Mouse (Mus musculus): ENCODE measurements around the gene Dvl1. TPM values are rescaled to one million over a fixed set of nuclear protein-coding genes. Genes with fewer than 3 reads are reported as not detected.
A peak's percentile ranks its signal among the peaks of the same experiment; 100 is the strongest.

Gene Dvl1
- polyA plus RNA-seq, 1 experiment from 2014 or later: 83.6 TPM

DNA sequence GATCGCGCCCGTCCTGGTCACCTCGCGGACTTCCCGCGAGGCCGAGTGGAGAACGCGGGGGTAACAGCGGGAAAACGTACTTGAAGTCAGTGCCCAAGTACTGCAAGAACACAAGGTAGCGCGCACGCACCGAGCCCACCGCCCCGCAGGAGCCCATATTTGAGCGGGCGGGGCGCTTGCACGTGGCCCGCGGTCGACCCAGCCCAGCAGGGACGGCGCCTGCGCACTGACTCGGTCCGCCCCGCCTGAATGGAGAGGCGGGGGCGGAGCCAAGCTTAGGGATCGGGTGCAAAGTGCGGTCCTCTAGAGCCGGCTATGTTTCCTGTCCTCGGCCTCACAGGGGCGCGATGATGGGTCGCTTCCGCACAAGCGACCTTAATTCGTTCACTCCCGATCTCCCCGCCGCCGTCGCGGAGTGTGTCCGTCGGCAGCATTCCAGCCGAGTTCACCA lies 44.4 kb downstream of the Dvl1 start, which contains the start of the genes Pusl1 and Acap3:
Pusl1 (minus strand) TSS at position 231 of the 451 bp plus-strand sequence.
Acap3 (plus strand) TSS at position 272 of the 451 bp plus-strand sequence.
- in situ Hi-C loops (cut with MboI; ENCODE audit: low pct_unique_long_range_greater_than_20kb): loop anchor here (5.0 kb wide), 1 partner anchor 59 kb away; the partner anchor contains the start of gene Aurkaip1
- no peak for TF ChIP-seq CTCF (IDR thresholded peaks at IDR 0.05)
- ChIA-PET POLR2A (no interaction called here), CTCF (no interaction called here)
- DNase-seq (ENCODE audit: low read depth, low spot score) (no peak), ATAC-seq (peak; percentile 59)
- no peaks in the 10 kb centered on the region for H3K27me3 ChIP-seq

DNA sequence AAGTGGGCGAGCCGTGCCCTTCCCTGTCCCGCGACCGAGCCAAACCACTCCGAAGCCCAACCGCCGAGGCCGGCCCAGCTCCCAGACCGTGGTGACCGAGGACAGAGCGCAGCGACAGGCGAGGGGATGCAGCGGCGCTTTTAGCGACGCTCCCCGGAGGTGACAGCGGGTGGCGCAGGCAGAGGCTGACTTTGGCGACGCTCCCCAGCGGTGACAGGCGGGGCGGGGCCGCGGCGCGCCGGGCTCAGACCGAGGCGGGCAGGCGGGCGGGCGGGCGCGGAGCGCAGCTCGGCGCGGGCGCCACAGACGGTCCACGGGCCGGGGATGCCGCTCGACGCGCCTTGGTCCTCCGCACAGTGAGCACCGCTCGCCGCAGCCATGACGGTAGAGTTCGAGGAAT lies 44.8 kb downstream of the Dvl1 start:
- DNase-seq (ENCODE audit: low read depth, low spot score): no peak
- ChIA-PET POLR2A (no interaction called here), CTCF (no interaction called here)
- TF ChIP-seq CTCF (IDR thresholded peaks at IDR 0.05): no peak
- H3K27me3 ChIP-seq: no peaks in the 10 kb centered on the region
- ATAC-seq: peak; percentile 78
- in situ Hi-C loops (cut with MboI; ENCODE audit: low pct_unique_long_range_greater_than_20kb): loop anchor here (5.0 kb wide), 1 partner anchor 60 kb away; the partner anchor contains the start of gene Aurkaip1

DNA sequence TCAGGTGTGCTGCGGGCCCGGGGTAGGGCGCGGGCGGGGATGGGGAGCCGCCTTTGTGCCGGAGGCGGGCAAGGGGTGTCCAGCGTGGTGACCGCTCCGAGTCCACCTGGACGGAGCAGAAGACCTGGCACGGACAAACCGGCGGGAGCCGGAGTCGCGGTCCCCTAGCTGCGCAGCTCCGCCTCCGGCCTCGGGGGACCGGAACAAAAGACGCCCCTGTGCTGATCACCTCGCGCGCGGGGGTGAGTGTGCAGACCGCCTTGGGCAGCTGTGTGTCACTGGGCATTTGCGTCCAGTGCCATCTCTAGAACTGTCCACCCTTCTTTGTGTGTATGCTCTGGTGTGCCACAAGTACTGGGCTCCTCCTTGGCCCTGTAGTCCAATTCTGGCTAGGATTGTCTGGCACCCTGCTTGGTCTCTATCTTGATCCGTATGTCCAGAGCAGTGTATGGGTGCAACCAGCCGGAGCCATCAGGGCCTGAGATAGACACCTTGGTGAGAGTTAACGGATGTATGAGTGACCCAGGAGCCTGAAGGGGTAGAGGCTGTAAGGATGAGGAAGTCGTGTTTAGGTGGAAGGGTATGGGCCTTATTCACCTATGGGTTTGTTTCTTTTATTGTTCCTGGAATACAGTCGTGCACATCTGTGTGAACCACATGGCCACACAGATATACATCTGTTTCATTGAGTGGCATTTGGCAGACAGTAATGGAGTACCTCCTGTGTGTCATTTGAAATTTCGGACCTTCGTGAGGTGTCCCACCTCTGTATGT lies 45.4 kb downstream of the Dvl1 start:
- ChIA-PET CTCF (no interaction called here), POLR2A (no interaction called here)
- in situ Hi-C loops (cut with MboI; ENCODE audit: low pct_unique_long_range_greater_than_20kb): loop anchor here (5.0 kb wide), 1 partner anchor 60 kb away; the partner anchor contains the start of gene Aurkaip1
- H3K27me3 ChIP-seq: no peaks in the 10 kb centered on the region
- DNase-seq (ENCODE audit: low read depth, low spot score) (no peak), ATAC-seq (peak; percentile 9)
- TF ChIP-seq CTCF (IDR thresholded peaks at IDR 0.05): no peak

- H3K27me3 ChIP-seq: no peaks in the 10 kb centered on the region
- ChIA-PET CTCF (no interaction called here), POLR2A (no interaction called here)
- TF ChIP-seq CTCF (IDR thresholded peaks at IDR 0.05): no peak
- in situ Hi-C loops (cut with MboI; ENCODE audit: low pct_unique_long_range_greater_than_20kb): loop anchor here (5.0 kb wide), 1 partner anchor 61 kb away; the partner anchor contains the start of gene Aurkaip1
- no peak for ATAC-seq
- DNase-seq (ENCODE audit: low read depth, low spot score): no peak
These were observed 46.0 kb downstream of the Dvl1 start for GRCm38 (mm10) chr4:155893212-155893690.

DNA sequence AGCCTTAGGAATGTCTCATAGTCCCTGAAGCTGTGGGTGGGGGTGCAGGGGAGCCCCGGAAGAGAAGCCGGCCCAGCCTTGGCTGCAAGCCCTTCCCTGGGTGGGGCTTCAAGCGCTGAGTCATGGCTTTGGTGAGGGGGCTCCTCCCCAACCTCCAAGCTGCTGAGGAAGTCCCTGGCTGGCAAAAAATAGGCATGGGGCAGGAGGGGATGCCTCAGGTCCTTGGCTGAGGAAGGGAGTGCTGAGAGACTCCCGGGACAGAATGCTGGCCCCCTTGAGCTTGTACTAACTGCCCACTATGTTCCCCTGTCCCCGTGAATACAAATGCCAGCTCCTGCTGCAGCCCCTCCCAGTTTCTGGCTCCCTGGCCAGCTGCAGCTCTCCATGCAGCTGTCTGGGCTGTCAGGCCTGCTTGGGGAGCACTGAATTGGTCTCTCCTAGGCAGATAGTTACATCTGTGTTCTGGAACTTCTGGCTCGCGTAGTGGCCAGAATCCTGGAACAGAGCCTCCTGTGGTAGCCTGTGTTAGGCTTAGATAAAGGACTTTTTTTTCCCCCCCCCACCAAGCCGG lies 47.2 kb downstream of the Dvl1 start:
- ChIA-PET CTCF (interaction anchor here (2.1 kb wide), 1 partner anchor 28 kb away, joined by 7 read pairs; no protein-coding TSS in a partner anchor), POLR2A (interaction anchor here (1.6 kb wide), 1 partner anchor 49 kb away, joined by 6 read pairs; the partner anchor contains the start of gene Ube2j2)
- in situ Hi-C loops (cut with MboI; ENCODE audit: low pct_unique_long_range_greater_than_20kb): loop anchor here (5.0 kb wide), 1 partner anchor 62 kb away; the partner anchor contains the start of gene Aurkaip1
- H3K27me3 ChIP-seq: no peaks in the 10 kb centered on the region
- no peak for TF ChIP-seq CTCF (IDR thresholded peaks at IDR 0.05)
- DNase-seq (ENCODE audit: low read depth, low spot score) (no peak), ATAC-seq (no peak)

GRCm38 (mm10) chr4:155895216-155895615 lies 48.0 kb downstream of the Dvl1 start:
- no peaks in the 10 kb centered on the region for H3K27me3 ChIP-seq
- DNase-seq (ENCODE audit: low read depth, low spot score) (no peak), ATAC-seq (no peak)
- ChIA-PET POLR2A (interaction anchor here (0.7 to 1.6 kb wide), 2 partner anchors 46 to 48 kb away, joined by 3 to 6 read pairs; partner anchors contain the start of gene Ube2j2), CTCF (interaction anchor here (1.8 to 2.1 kb wide), 2 partner anchors 10 to 29 kb away, joined by 4 to 7 read pairs; no protein-coding TSS in a partner anchor)
- in situ Hi-C loops (cut with MboI; ENCODE audit: low pct_unique_long_range_greater_than_20kb): no loop called here
- no peak for TF ChIP-seq CTCF (IDR thresholded peaks at IDR 0.05)

- TF ChIP-seq CTCF (IDR thresholded peaks at IDR 0.05): no peak
- ATAC-seq: no peak
- no peaks in the 10 kb centered on the region for H3K27me3 ChIP-seq
- in situ Hi-C loops (cut with MboI; ENCODE audit: low pct_unique_long_range_greater_than_20kb): no loop called here
- no peak for DNase-seq (ENCODE audit: low read depth, low spot score)
- ChIA-PET CTCF (interaction anchor here (1.8 to 2.1 kb wide), 2 partner anchors 11 to 29 kb away, joined by 4 to 7 read pairs; no protein-coding TSS in a partner anchor), POLR2A (interaction anchor here (0.5 to 0.7 kb wide), 2 partner anchors 46 to 339 kb away, joined by 3 read pairs; no protein-coding TSS in a partner anchor)
These were observed 48.6 kb downstream of the Dvl1 start for GRCm38 (mm10) chr4:155895826-155896225.

- no peak for TF ChIP-seq CTCF (IDR thresholded peaks at IDR 0.05)
These were observed 49.3 kb downstream of the Dvl1 start for GRCm38 (mm10) chr4:155896461-155896860.

DNA sequence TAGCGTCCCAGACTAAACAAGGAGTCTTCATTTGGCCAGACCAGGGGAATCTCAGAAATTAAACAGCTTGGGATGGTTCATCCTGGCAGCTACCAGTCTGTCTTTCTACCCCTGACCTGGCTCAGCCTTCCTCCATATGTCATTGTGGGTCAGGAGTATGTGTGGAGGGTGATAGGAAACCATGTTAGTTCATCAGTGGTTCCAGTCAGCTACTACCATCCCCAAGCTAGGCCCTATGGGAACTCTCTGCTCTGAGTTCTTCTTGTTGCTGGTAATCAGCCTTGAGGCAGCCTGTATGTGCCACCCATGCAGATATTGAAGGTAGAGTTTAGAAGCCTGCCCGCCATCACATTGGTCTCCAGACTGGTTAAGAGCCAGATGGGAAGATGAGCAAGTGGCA lies 51.1 kb downstream of the Dvl1 start:
- in situ Hi-C loops (cut with MboI; ENCODE audit: low pct_unique_long_range_greater_than_20kb): no loop called here
- CTCF ChIA-PET: no interaction called here
- DNase-seq (ENCODE audit: low read depth, low spot score) (no peak), ATAC-seq (no peak)
- no peaks in the 10 kb centered on the region for H3K27me3 ChIP-seq
- no peak for TF ChIP-seq CTCF (IDR thresholded peaks at IDR 0.05)
- POLR2A ChIA-PET: no interaction called here

More at GRCm38 (mm10) chr4:155896461-155896860, 49.3 kb downstream of the Dvl1 start:
- DNase-seq (ENCODE audit: low read depth, low spot score): no peak
- CTCF ChIA-PET: interaction anchor here (1.8 kb wide), 1 partner anchor 12 kb away, joined by 4 read pairs; no protein-coding TSS in a partner anchor
- no peak for ATAC-seq
- in situ Hi-C loops (cut with MboI; ENCODE audit: low pct_unique_long_range_greater_than_20kb): no loop called here
- POLR2A ChIA-PET: no interaction called here
- no peaks in the 10 kb centered on the region for H3K27me3 ChIP-seq

DNA sequence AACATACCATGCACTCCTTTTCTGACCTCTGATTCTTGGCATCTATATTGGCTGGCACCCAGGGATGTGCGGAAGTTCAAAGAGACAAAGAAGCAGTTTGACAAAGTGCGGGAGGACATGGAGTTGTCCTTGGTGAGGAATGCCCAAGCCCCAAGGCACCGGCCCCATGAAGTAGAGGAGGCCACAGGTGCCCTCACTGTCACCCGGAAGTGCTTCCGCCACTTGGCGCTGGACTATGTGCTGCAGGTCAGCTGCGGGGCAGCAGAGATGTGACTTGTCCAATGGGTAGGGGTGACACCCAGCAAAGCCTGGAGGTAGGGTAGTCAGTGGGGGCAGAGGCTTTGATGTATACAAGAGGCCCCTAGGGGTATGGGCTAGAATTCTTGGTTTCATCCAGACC lies 52.2 kb downstream of the Dvl1 start:
- ATAC-seq: no peak
- no peak for TF ChIP-seq CTCF (IDR thresholded peaks at IDR 0.05)
- CTCF ChIA-PET: no interaction called here
- no peak for DNase-seq (ENCODE audit: low read depth, low spot score)
- in situ Hi-C loops (cut with MboI; ENCODE audit: low pct_unique_long_range_greater_than_20kb): no loop called here
- POLR2A ChIA-PET: no interaction called here
- no peaks in the 10 kb centered on the region for H3K27me3 ChIP-seq
